Mouse (Mus musculus) hematopoietic stem cell, adult 5-6 weeks (primary cell): Measurements from ENCODE around the gene Dnajc4. TPM values are rescaled to one million over a fixed set of nuclear protein-coding genes. Genes with fewer than 3 reads are reported as not detected.
"Not testable (repeated sequence)": the region's sequence is repeated elsewhere in the genome, so short reads cannot be mapped to it uniquely, and the experiment has no call there.

ENCODE experiments used
- ATAC-seq, 2 experiments: fragments of 125-278 bp in 1 of 2; replicated peaks in 1 of 2; 2 replicates each; pipeline ENCODE4 v1.8.0; 2016 to 2017; ENCODE audit warnings: inconsistent platforms in 2 of 2, mild to moderate bottlenecking in 2 of 2, moderate number of reproducible peaks in 2 of 2, low read depth in 1 of 2, moderate TSS enrichment in 1 of 2; ENCODE audit not compliant: low FRiP score in 2 of 2, poor library complexity in 2 of 2, severe bottlenecking in 2 of 2, insufficient read depth in 1 of 2, low TSS enrichment in 1 of 2
- total RNA-seq: library from RNA; stranded (forward); fragments of 172-1452, 232-1000 nt; gene quantifications from 2 replicates; pipeline ENCODE4 v1.2.3, GENCODE M21; 2017

Gene Dnajc4
- total RNA-seq, 1 experiment from 2014 or later: 7.7 TPM

DNA sequence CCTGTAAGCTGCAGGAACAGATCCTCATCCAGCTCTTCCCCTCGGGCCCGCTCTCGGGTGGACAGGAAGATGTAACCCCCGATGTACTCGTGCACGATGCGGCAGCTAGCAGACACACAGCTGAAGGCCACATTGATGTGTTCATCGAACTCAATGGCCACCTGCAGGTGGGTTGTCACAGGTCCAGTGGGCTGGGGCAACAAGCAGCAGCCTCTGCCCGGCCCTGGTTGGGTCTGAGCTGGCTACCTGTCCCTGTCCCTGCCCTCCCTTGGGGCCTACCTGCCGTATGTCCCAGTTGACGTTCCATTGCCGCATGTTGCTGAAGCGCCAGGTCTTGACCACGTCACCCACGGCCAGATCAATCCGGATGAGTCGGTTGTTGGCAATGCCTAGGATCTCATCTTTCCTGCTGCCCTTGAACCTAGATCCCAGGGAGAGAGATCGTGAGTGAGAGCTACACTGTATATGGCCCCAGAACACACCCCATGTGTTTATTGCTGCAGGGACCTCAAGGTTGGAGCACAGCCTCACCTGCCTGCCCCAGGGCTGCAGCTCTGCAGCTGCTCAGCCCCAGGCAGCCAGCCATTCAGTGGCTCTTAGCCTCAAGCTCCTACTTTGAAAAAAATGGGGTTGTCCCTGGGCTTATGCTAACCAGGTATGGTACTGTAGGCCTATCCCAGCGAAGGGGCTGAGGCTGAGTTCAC is 7.1 kb upstream of the Dnajc4 start:
- no peak for ATAC-seq

GRCm38 (mm10) chr19:6997721-6998290 is 5.4 kb upstream of the Dnajc4 start:
- ATAC-seq: no peak

- ATAC-seq: peak; percentile 47 to 56; a peak in 3 of 4 replicates
Measured at GRCm38 (mm10) chr19:6996006-6996405, 3.6 kb upstream of the Dnajc4 start, which contains the start of the genes Nudt22 and Trpt1. Gene Nudt22 (minus strand): TSS chr19:6996117. Gene Trpt1 (plus strand): TSS chr19:6996131.

- ATAC-seq: no peak
Measured at GRCm38 (mm10) chr19:6995255-6995991, 3.1 kb upstream of the Dnajc4 start.

DNA sequence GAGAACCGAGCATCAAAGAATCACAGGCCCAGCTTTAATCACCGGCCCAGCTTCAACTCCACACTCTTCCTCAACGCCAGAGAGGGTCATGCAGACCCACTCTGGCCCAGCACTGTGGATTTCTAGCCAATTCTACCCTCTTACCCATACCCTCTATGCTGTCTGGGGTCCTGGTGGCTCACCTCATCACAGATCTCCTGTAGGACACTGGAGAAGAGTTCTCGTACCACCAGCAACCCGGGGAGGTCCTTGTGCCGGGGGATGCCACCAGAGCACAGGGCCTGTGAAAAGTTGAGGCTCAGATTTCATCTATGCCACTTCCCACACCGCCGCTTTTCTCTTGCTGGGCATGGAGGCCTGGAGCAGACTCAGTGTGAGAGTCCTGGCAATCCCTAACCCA is 2.1 kb upstream of the Dnajc4 start:
- ATAC-seq: no peak

GRCm38 (mm10) chr19:6994002-6994401 is 1.6 kb upstream of the Dnajc4 start:
- ATAC-seq: no peak

DNA sequence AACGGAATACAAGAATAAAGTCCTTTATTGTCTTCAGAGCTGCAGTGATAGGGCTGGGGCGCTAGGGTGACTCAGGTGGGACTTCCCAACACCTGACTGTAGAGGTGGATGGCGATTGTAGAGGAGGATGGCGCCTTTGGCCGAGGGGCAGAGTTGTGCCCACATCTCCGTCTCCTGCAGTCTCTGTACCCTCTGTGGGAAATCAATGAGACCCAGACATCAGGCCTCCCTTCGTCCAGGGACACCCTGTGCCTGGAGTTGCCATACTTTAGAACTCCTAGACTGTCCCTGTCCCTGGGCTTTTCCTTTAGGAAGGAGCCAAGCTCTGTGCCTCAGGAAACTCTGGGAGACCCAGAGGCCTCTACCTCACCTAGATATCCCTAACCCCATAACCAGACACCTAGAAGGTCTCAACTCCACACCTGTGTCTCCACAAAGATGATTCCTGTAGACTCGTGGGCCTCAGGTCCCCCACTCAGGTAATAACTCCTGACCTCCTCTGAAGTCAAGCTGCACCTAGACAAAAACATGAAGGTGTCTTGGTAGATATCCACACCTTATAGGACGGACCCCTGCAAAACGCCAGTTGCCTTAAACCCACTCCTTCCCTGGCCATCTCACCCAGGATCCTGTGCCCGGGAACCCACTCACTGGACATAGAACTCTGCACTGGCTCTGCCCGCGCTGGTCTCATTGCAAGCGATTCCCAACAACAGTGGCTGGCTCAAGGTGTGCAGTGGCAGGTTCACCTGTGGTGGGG is 819 bp upstream of the Dnajc4 start:
- ATAC-seq: no peak

GRCm38 (mm10) chr19:6991166-6991565 is 1.2 kb downstream of the Dnajc4 start:
- ATAC-seq: not testable (repeated sequence)

DNA sequence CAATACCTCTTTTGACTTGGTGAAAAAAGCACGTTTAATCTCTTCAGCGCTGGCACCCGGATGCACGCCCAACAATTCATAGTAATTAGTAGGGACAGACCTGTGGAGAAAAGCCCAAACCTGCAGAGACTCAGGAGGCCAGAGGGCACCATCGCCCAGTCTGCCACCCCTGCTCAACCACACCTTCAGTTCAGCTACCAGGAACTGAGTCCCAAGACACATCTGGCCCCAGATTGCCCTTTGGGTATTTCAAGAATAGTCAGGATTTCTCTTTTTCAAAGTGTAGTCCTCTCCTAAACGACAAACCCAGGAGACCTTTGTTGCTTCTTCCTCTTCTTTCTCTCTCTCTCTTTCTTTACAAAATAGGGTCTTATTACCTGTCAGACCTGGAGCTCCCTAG is 1.7 kb downstream of the Dnajc4 start:
- ATAC-seq: no peak

- no peak for ATAC-seq
Measured at GRCm38 (mm10) chr19:6989251-6989650, 3.1 kb downstream of the Dnajc4 start.

GRCm38 (mm10) chr19:6987904-6988285 is 4.5 kb downstream of the Dnajc4 start:
- ATAC-seq: no peak

DNA sequence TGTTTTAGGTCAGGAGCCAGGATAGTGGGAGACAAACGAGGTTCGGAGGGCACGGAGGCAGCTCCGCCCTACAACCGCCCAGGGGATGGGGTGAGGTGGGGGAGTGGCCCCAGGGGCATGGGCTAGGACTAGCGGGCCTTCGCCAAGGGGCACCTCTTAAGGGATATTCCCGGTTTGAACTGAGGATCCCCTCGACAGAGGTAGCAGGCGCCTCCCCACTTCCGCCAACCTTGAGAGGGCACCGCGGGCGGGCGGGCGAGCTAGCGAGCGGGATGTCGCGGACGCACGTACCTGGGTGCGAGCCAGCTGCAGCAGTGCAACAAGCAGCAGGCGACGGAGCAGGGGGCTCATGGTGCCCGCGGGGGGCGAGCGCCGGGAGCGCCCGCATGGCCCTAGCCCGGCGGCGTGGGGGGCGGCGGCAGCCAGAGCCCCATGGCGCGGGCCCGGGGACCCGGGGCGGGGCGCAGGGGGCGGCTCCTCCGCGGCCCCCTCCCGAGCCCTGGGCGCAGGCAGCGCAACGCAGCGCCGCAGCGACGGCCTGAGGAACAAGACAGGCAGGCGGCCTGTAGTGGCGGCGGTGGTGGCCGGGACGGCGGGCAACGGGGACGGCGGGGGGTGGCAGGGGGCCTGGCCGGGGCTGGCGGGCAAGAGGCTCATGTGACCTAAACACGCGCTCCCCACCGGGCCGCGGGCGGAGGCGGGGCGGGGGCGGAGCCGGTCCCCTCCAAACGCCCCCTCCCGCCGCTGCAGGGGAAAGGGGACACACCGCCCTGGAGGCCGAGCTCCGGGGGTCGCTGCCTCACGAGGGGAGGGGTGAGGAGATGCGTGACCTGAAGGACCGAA is 5.1 kb downstream of the Dnajc4 start, which contains the start of gene Vegfb:
Vegfb (minus strand) TSS at position 591 of the 843 bp plus-strand sequence.
- ATAC-seq: peak in 1 of 2 experiments; percentile 49; a peak in 2 of 4 replicates

DNA sequence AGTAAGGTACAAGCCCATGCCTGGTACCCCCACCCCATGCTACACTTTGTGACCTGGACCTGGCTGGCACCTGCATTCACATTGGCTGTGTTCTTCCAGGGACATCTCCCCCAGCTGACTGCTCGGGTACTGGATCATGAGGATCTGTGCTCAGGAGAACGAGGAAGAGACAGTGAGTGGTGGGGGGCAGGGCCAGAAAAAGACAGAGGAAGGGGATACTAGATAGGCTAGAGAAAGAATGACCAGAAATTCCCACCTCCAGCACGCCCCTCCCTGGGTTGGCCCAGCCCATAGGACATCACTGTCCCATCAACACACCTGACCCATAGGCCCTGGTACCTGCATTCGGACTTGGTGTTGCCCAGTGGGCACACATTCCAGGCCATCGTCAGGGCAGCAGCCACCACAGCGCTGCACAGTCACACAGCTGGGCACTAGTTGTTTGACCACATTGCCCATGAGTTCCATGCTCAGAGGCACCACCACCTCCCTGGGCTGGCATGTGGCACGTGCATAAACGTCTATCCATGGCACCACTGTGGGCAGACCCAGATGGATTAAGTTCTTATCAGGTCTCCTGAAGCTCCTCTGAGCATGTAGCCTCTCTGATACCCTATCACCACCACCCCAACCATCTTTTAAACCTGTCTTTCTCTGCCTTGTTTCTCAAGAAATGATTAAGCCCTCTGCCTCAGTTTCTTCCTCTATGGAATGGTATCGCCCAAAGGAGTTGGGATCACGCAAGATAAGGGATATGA is 6.2 kb downstream of the Dnajc4 start:
- no peak; a peak in 1 of 4 replicates for ATAC-seq

DNA sequence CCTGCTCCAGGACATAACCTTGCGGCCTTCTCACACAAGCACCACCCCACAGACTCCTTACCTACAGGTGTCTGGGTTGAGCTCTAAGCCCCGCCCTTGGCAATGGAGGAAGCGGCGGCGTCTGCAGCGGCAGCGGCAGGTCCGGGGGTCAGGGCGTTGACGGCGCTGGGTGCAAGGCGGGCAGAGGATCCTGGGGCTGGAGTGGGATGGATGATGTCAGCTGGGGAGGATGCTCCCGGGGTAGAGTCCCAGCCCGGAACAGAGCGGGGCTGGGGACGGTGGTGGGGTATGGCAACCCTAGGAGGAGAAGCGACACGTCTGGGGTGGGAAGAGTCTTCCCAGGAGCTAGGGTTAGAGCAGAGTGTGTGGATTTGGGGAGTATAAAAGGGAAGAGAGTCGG is 7.1 kb downstream of the Dnajc4 start:
- ATAC-seq: no peak

DNA sequence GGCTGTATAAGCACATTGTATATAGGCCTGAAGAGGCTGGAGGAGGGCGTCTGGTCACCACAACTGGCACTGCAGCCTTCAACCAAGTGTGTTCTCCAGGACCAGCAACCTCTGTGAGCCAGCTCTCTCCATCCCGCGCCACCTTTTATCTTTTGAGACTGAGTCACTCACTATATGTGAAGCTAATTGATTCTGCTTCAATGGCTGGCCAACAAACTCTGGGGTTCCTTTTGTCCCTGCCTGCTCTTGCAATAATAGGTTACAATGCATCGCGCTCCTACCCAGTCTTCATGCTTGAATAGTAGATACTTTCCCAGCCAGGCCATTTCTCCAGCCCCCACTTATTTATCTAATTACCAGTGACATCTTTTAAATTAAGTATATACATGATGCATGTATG is 8.8 kb downstream of the Dnajc4 start:
- no peak for ATAC-seq

DNA sequence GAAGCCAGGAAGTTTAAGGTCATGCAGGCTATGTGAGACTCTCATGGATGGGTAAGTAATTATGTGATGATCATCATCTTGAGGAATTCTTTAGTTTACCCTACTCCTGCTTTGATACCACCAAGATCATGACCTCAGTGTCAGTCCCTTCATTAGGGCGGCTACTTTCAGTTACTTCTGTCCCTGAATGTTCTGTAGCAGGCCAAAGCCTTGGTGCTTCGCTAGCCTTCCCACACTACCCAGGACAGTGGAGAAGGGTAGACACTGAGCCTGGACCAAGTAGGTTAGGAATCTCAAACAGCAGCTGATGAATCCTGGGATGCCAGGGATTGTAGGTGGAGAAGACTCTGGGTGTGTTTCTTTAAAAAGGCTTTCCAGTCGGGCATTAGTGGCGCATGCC is 10.9 kb downstream of the Dnajc4 start:
- ATAC-seq: no peak
